Mouse (Mus musculus) spleen, adult 2 months (tissue): ENCODE results near the gene Gm29276.
"Not testable (repeated sequence)": the region's sequence is repeated elsewhere in the genome, so short reads cannot be mapped to it uniquely, and the experiment has no call there.

Source experiments
- CTCF ChIP-seq: fragments of 200-500 bp; IDR thresholded peaks from 2 replicates; pipeline ENCODE4 v1.5.1; 2011; ENCODE audit warnings: mild to moderate bottlenecking, inconsistent platforms; ENCODE audit not compliant: insufficient read depth, insufficient read length, insufficient replicate concordance; ENCODE audit errors: extremely low read depth
- POLR2A ChIP-seq: fragments of 200-500 bp; IDR thresholded peaks from 2 replicates; pipeline ENCODE4 v1.6.1; 2011; ENCODE audit warnings: low read depth, low read length, inconsistent platforms

GRCm38 (mm10) chrY:42582150-42582549 is at the start of gene Gm29276:
- TF ChIP-seq CTCF, POLR2A: not testable (repeated sequence)
